Mouse (Mus musculus) adrenal gland, postnatal 36 days (tissue): ENCODE data around the gene Carhsp1. TPM values are rescaled to one million over a fixed set of nuclear protein-coding genes. Genes with fewer than 3 reads are reported as not detected.

Experiments used
- DNase-seq, 2 experiments: peaks; one replicate each; pipeline ENCODE4 v3.0.0; 2021; ENCODE audit warnings: mixed read lengths in 1 of 2
- microRNA-seq: library from miRNA; unstranded; fragments of <30 nt; microRNA quantifications from one replicate; pipeline ENCODE4 v1.2.0, GENCODE M21; 2021
- total RNA-seq, 2 experiments: library from RNA; stranded (reverse); gene quantifications; 2 replicates each; pipeline ENCODE4 v1.2.3; 2021

The Carhsp1 gene
- total RNA-seq, 2 experiments from 2014 or later: 50.0 to 107 TPM

- DNase-seq: no peak
These were observed 32.3 kb downstream of the Carhsp1 start for GRCm38 (mm10) chr16:8639466-8640191.

GRCm38 (mm10) chr16:8638131-8638530, 33.8 kb downstream of the Carhsp1 start:
- no peak for DNase-seq

GRCm38 (mm10) chr16:8637217-8638051, 34.5 kb downstream of the Carhsp1 start, which contains the start of the genes Pmm2 and Tmem186:
Pmm2 (plus strand) TSS chr16:8637674.
Tmem186 (minus strand) TSS chr16:8637712.
- peak; percentile 85 for DNase-seq

- no peak for DNase-seq
These were observed 35.1 kb downstream of the Carhsp1 start for GRCm38 (mm10) chr16:8636867-8637216.

DNA sequence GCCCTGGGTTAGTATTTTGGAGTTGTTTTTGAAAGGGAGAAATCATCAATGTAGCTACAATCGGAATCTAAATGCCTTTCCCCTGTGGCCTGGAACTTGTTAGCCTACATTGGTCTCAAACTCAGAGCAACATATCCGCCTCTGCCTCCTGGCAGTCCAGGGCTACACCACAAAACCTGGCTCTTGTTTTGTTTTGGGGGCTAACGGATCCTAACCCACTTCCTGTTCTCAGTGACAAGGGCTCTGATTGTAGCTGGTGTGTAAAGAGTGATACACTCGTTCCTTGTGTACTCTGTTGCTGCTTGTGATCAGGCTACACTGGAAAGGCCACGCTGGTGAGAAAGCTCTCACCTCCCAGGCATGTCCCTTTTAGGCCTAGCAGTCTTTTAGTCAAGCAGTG, 40.5 kb downstream of the Carhsp1 start:
- no peak for DNase-seq

GRCm38 (mm10) chr16:8630419-8630818, 41.5 kb downstream of the Carhsp1 start:
- DNase-seq: no peak

DNA sequence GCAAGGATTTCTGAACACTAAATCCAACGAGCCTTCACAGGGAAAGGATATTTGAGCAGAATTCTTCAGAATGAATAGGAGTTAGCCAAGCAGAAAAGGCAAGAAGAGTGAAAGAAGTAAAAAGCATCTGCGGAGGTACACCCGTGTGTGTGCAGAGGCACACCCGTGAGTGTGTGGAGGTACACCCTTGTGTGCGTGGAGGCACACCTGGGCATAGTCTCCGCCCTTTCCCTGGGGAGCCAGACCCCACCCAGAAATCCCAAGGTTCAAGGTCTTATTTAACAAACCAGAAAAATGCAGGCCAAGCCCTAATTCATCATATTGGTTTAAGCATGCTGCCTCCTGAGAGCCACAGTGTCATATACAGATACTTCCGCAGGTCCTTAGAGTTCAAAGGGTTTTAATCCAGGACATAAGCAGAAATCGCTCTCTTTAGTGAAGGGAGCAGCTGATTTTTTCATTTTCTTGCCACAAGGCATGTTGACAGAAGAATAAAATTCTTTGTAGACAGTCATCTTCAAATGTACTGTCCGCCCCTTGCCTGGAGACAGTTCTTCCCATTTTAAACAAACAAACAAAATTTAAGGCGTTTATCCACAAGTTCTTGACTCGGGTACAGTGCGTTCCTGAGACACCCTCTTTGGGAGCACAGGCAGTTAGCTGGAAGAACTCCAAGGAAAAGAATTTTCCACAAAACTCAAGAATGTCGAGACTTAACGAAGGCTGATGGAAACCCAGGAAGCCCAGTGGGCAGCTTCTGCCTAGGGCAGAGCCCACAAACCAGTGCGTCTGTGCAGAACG, 51.4 kb downstream of the Carhsp1 start:
- no peak for DNase-seq

GRCm38 (mm10) chr16:8619659-8620314, 52.2 kb downstream of the Carhsp1 start:
- no peak for DNase-seq

DNA sequence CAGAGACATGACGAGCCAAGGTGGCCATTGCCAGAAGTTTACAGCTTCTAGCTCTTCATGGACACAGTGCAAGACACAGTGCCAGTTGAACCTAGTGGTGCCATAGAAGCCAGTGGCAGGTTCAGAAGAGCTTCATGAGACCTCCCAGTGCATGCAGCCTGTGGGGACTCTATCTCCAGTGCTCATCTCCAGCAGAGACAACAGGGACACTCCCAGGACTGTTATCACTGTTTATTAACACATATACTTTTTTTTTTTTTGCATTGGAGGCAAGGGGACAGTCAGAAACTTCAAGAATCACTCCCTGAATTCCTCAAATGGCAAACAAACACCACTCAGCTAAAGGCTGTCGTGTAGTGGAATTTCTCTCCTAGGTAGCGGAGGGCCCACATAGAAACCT, 58.5 kb downstream of the Carhsp1 start:
- DNase-seq: no peak

DNA sequence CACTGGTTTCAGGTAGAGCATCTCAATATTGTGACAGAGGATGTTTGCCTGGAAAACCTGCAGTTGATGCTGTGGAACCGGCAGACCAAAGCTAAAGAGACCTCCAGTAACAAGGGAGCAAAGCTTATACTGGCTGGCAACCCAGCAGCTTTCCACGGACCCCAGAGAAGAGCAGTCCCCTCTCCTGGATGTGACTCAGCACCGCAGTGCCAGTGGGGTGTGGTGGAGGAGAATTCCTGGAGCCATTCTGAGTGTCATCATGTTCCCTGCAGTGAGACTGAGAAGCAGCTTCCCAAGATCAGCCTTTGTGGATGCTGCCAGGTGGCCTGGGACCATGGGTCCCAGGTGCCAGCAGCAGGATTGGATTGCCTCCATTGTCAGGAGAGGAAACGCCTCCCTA, 58.9 kb downstream of the Carhsp1 start:
- DNase-seq: no peak

- DNase-seq: no peak
These were observed 59.5 kb downstream of the Carhsp1 start for GRCm38 (mm10) chr16:8612214-8613005.

GRCm38 (mm10) chr16:8610397-8610796, 61.6 kb downstream of the Carhsp1 start:
- no peak for DNase-seq

Small RNA genes lying within 50 kb of the gene (microRNA-seq; reads per million reads assigned to microRNA genes)
- not detected for gene Gm22137

Other genes with a start within 250 kb of the Carhsp1 start
- not detected for gene Tmem114, start 247.0 kb downstream of the Carhsp1 start, total RNA-seq
- 10 to 100 TPM; 10.4 to 15.8 TPM for gene Mettl22, start 201.4 kb downstream of the Carhsp1 start, total RNA-seq
- 10 to 100 TPM; 77.3 to 82.1 TPM for gene Abat, start 158.7 kb downstream of the Carhsp1 start, total RNA-seq
- 10 to 100 TPM; 44.2 to 50.2 TPM for gene Pmm2, start 34.5 kb downstream of the Carhsp1 start, total RNA-seq
- 10 to 100 TPM; 17.1 to 21.1 TPM for gene Tmem186, start 34.4 kb downstream of the Carhsp1 start, total RNA-seq
- not detected for gene Gm5767, start 8.6 kb upstream of the Carhsp1 start, total RNA-seq
- gene Usp7, start 120.2 kb upstream of the Carhsp1 start, total RNA-seq: 100 to 1,000 TPM; 106 to 111 TPM
- gene 1810013L24Rik, start 157.9 kb upstream of the Carhsp1 start, total RNA-seq: 10 to 100 TPM; 91.1 to 92.0 TPM